Mouse (Mus musculus) MEL (cell line): Measurements from ENCODE around the gene Vill. TPM values are rescaled to one million over a fixed set of nuclear protein-coding genes. Genes with fewer than 3 reads are reported as not detected.

Experiments used
- DNase-seq: peaks from one replicate; pipeline ENCODE4 v3.0.0; 2011; ENCODE audit warnings: low read depth, low spot score
- H3K27ac ChIP-seq: 2 replicates; pipeline ENCODE4 v1.5.1; 2012; ENCODE audit warnings: low read depth, mild to moderate bottlenecking, control low read depth, low read length, moderate library complexity; ENCODE audit not compliant: control insufficient read depth
- H3K27me3 ChIP-seq, 2 experiments: fragments of 150-350 bp in 1 of 2; sonication (generic) in 1 of 2; 2 replicates each; pipeline ENCODE4 v1.6.1; 2012; ENCODE audit warnings: low read length in 2 of 2, mild to moderate bottlenecking in 2 of 2, improper control_type of control experiment in 1 of 2, moderate library complexity in 1 of 2; ENCODE audit not compliant: insufficient read depth in 2 of 2, control insufficient read depth in 1 of 2
- H3K36me3 ChIP-seq, 2 experiments: 2 replicates each; pipeline ENCODE4 v1.6.1; 2012 to 2014; ENCODE audit warnings: low read length in 2 of 2, improper control_type of control experiment in 1 of 2, inconsistent platforms in 1 of 2, mild to moderate bottlenecking in 1 of 2; ENCODE audit not compliant: insufficient read depth in 2 of 2, control insufficient read depth in 1 of 2
- H3K4me1 ChIP-seq, 2 experiments: fragments of 150-350 bp in 1 of 2; sonication (generic) in 1 of 2; 2 replicates each; pipeline ENCODE4 v1.6.1; 2012; ENCODE audit warnings: low read length in 2 of 2, improper control_type of control experiment in 1 of 2, mild to moderate bottlenecking in 1 of 2; ENCODE audit not compliant: insufficient read depth in 2 of 2, control insufficient read depth in 1 of 2
- H3K4me3 ChIP-seq, 2 experiments: fragments of 150-350 bp in 1 of 2; sonication (generic) in 1 of 2; 2 replicates each; pipeline ENCODE4 v1.5.1; 2012; ENCODE audit warnings: low read depth in 2 of 2, low read length in 2 of 2, mild to moderate bottlenecking in 2 of 2, moderate library complexity in 2 of 2, control low read depth in 1 of 2, improper control_type of control experiment in 1 of 2; ENCODE audit not compliant: control insufficient read depth in 1 of 2, insufficient read depth in 1 of 2
- H3K79me2 ChIP-seq: 2 replicates; pipeline ENCODE4 v1.6.1; 2012; ENCODE audit warnings: mild to moderate bottlenecking, low read length, moderate library complexity; ENCODE audit not compliant: control insufficient read depth, poor library complexity, insufficient read depth
- H3K9ac ChIP-seq: 2 replicates; pipeline ENCODE4 v1.6.1; 2012; ENCODE audit warnings: low read depth, mild to moderate bottlenecking, control low read depth, low read length, moderate library complexity; ENCODE audit not compliant: control insufficient read depth, poor library complexity, severe bottlenecking
- H3K9me3 ChIP-seq: fragments of 150-350 bp; sonication (generic); replicated peaks from 2 replicates; pipeline ENCODE4 v1.6.1; 2012; ENCODE audit warnings: mild to moderate bottlenecking, low read length, improper control_type of control experiment, moderate library complexity; ENCODE audit not compliant: insufficient read depth
- CHD2 ChIP-seq: IDR thresholded peaks from 2 replicates; pipeline ENCODE4 v1.6.1; 2011; ENCODE audit warnings: low read length, improper control_type of control experiment
- CTCF ChIP-seq, 3 experiments: IDR thresholded peaks in 2 of 3; conservative IDR thresholded peaks in 1 of 3; 2 replicates each; pipeline ENCODE4 v1.5.1; 2011 to 2012; ENCODE audit warnings: low read length in 3 of 3, low read depth in 2 of 3, mild to moderate bottlenecking in 2 of 3, improper control_type of control experiment in 1 of 3, inconsistent platforms in 1 of 3, mixed read lengths in 1 of 3, moderate library complexity in 1 of 3; ENCODE audit not compliant: control insufficient read depth in 1 of 3, insufficient read depth in 1 of 3, poor library complexity in 1 of 3, severe bottlenecking in 1 of 3
- ETS1 ChIP-seq: IDR thresholded peaks from 2 replicates; pipeline ENCODE4 v1.6.1; 2012; ENCODE audit warnings: low read depth, mild to moderate bottlenecking, inconsistent platforms, low read length, improper control_type of control experiment, moderate library complexity
- HCFC1 ChIP-seq: IDR thresholded peaks from 2 replicates; pipeline ENCODE4 v1.6.1; 2012; ENCODE audit warnings: low read depth, mild to moderate bottlenecking, inconsistent platforms, low read length, improper control_type of control experiment, moderate library complexity
- KAT2A ChIP-seq: conservative IDR thresholded peaks from 2 replicates; pipeline ENCODE4 v1.6.1; 2012; ENCODE audit warnings: low read depth, low read length, improper control_type of control experiment, inconsistent platforms
- MAX ChIP-seq: IDR thresholded peaks from 2 replicates; pipeline ENCODE4 v1.6.1; 2011; ENCODE audit warnings: low read length, improper control_type of control experiment
- MEF2A ChIP-seq: IDR thresholded peaks from 2 replicates; pipeline ENCODE4 v1.6.1; 2014; ENCODE audit warnings: low read depth, mild to moderate bottlenecking, inconsistent platforms, low read length, improper control_type of control experiment; ENCODE audit not compliant: poor library complexity, insufficient replicate concordance, severe bottlenecking; ENCODE audit errors: extremely low read depth
- MYB ChIP-seq: IDR thresholded peaks from 2 replicates; pipeline ENCODE4 v1.6.1; 2011; ENCODE audit warnings: mild to moderate bottlenecking, low read depth, low read length, improper control_type of control experiment
- POLR2AphosphoS2 ChIP-seq: IDR thresholded peaks from 2 replicates; pipeline ENCODE4 v1.6.1; 2011; ENCODE audit warnings: low read length, improper control_type of control experiment
- SIN3A ChIP-seq: IDR thresholded peaks from 2 replicates; pipeline ENCODE4 v1.6.1; 2012; ENCODE audit warnings: low read length, improper control_type of control experiment, inconsistent platforms
- SMC3 ChIP-seq: IDR thresholded peaks from 2 replicates; pipeline ENCODE4 v1.6.1; 2011; ENCODE audit warnings: low read depth, low read length, improper control_type of control experiment
- TAL1 ChIP-seq: IDR thresholded peaks from 2 replicates; pipeline ENCODE4 v1.6.1; 2012; ENCODE audit warnings: mild to moderate bottlenecking, inconsistent platforms, low read length, moderate library complexity, mixed read lengths
- UBTF ChIP-seq: IDR thresholded peaks from 2 replicates; pipeline ENCODE4 v1.6.1; 2012; ENCODE audit warnings: low read depth, mild to moderate bottlenecking, inconsistent platforms, low read length, improper control_type of control experiment, moderate library complexity, borderline replicate concordance; ENCODE audit not compliant: insufficient read depth
- ZMIZ1 ChIP-seq: IDR thresholded peaks from 2 replicates; pipeline ENCODE4 v1.6.1; 2012; ENCODE audit warnings: low read depth, mild to moderate bottlenecking, inconsistent platforms, low read length, improper control_type of control experiment, moderate library complexity
- polyA plus RNA-seq, 2 experiments: library from polyadenylated mRNA; stranded (reverse) in 1 of 2; unstranded in 1 of 2; fragments of >175 nt in 1 of 2; fragments of >200 nt in 1 of 2; gene quantifications; 2 replicates each; pipeline versions ENCODE4 v1.2.1 to v1.2.4; 2012; ENCODE audit warnings: low replicate concordance in 2 of 2, low read depth in 1 of 2; ENCODE audit not compliant: insufficient read length in 2 of 2, insufficient read depth in 1 of 2, missing spikeins in 1 of 2
- total RNA-seq: library from RNA; depleted of rRNA; stranded (reverse); fragments of 300-350 nt; gene quantifications from 2 replicates; pipeline ENCODE4 v1.2.3, GENCODE M21; 2012

Vill gene
- total and polyA plus RNA-seq, 3 experiments = 76.2 to 197 (median 90.9) TPM

GRCm38 (mm10) chr9:119033111-119033921, 19.3 kb upstream of the Vill start:
- no peaks in the 10 kb centered on the region; a peak in 1 of 4 replicates for H3K36me3 ChIP-seq
- no peaks in the 10 kb centered on the region for H3K9me3 ChIP-seq
- H3K27me3 ChIP-seq = no peaks in the 10 kb centered on the region
- no peak overlapping the region for H3K9ac ChIP-seq
- DNase-seq = no peak
- no peaks in the 10 kb centered on the region for H3K79me2 ChIP-seq
- TF ChIP-seq MEF2A (no peak), CTCF (IDR thresholded peaks at IDR 0.05 in 2 of 3, conservative IDR thresholded peaks at IDR 0.05 in 1 of 3; ENCODE audit: control insufficient read depth in 1 of 3, insufficient read depth in 1 of 3, low read depth in 2 of 3, low read length in 3 of 3, poor library complexity in 1 of 3, severe bottlenecking in 1 of 3) (no peak), SIN3A (no peak), MYB (no peak), MAX (no peak), SMC3 (no peak), KAT2A (no peak)
- no peaks in the 10 kb centered on the region for H3K4me1 ChIP-seq
- no peak overlapping the region for H3K4me3 ChIP-seq
- no peak overlapping the region for H3K27ac ChIP-seq

GRCm38 (mm10) chr9:119034069-119034468, 18.5 kb upstream of the Vill start:
- Histone ChIP-seq H3K9ac (no peak overlapping the region), H3K27ac (no peak overlapping the region), H3K4me3 (no peak overlapping the region), H3K4me1 (no peaks in the 10 kb centered on the region), H3K36me3 (no peaks in the 10 kb centered on the region; a peak in 1 of 4 replicates), H3K79me2 (no peaks in the 10 kb centered on the region), H3K27me3 (no peaks in the 10 kb centered on the region), H3K9me3 (no peaks in the 10 kb centered on the region)
- TF ChIP-seq POLR2AphosphoS2 (no peak), UBTF (no peak)
- TF ChIP-seq, all 39 proteins: peak for 0
- no peak for DNase-seq

GRCm38 (mm10) chr9:119034676-119035665, 17.6 kb upstream of the Vill start:
- TF ChIP-seq HCFC1 (no peak), ETS1 (no peak), TAL1 (no peak), ZMIZ1 (no peak), CHD2 (no peak)
- no peak for DNase-seq
- no peak overlapping the region for H3K27ac ChIP-seq
- no peak overlapping the region for H3K4me3 ChIP-seq
- H3K9me3 ChIP-seq = no peaks in the 10 kb centered on the region
- no peaks in the 10 kb centered on the region for H3K79me2 ChIP-seq
- H3K36me3 ChIP-seq = no peaks in the 10 kb centered on the region; a peak in 1 of 4 replicates
- no peak overlapping the region for H3K9ac ChIP-seq
- no peaks in the 10 kb centered on the region for H3K27me3 ChIP-seq
- H3K4me1 ChIP-seq = no peaks in the 10 kb centered on the region
